Mouse (Mus musculus): ENCODE results near the gene Gins1.
"Not testable (repeated sequence)": the region's sequence is repeated elsewhere in the genome, so short reads cannot be mapped to it uniquely, and the experiment has no call there.

Gene Gins1

GRCm38 (mm10) chr2:150904936-150905450, at the start of gene Gins1:
TSS of gene Gins1 (plus strand) at chr2:150905400.
- no peak for DNase-seq

GRCm38 (mm10) chr2:150858724-150859487, 46.3 kb upstream of the Gins1 start:
- DNase-seq, result no peak

DNA sequence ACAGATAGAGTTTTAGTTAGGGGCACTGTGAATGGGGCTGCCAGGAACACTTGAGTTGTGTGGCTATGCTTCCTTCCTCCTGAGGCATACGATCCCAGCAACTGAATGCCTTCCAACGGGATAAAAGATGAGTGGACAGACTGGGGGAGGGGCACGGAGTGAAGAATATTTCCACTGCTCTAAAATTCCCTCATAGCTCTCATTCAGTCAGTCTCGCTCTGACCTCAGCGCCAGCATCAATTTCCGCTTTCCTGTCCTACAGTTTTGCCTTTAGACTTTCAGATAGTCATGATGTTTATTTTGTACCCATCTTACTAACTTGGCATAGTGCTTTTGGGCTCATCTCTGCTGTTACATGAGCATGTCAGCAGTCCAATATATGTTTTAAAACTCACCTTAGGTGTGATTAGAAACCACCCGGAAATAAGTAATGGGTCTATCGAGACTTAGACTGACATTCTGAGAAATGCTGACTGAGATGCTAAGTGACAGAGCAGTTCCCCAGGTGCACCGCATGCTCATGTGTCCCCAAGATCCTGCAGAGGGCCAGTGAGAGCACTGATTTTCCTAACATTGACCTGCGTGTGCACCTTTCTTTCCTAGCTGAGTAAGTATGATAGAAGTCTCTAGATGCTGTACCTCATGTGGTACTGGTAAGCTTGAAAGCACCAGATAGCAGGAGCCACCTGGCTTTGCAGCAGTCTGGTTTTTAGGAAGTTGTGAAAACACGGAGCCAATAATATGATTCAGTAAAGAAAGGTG, 45.3 kb upstream of the Gins1 start:
- DNase-seq, result no peak

DNA sequence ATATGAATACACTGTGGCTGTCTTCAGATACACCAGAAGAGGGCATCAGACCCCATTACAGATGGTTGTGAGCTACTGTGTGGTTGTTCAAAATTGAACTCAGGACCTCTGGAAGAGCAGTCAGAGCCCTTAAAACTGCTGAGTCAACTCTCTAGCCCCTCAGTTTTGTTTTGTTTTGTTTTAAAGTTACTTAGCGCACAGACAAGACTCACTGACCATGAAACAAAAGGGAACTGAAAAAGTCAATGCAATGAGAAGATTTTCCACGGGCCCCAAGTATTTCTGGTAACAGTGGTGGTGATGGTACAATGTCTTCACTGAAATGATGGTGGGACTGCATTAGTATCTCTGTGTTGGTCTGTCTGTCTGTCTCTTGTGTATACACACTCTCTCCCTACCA, 44.1 kb upstream of the Gins1 start:
- DNase-seq, result no peak

- DNase-seq, result no peak
Observed at GRCm38 (mm10) chr2:150867021-150867420, 38.2 kb upstream of the Gins1 start.

GRCm38 (mm10) chr2:150869446-150869845, 35.8 kb upstream of the Gins1 start:
- DNase-seq, result no peak

DNA sequence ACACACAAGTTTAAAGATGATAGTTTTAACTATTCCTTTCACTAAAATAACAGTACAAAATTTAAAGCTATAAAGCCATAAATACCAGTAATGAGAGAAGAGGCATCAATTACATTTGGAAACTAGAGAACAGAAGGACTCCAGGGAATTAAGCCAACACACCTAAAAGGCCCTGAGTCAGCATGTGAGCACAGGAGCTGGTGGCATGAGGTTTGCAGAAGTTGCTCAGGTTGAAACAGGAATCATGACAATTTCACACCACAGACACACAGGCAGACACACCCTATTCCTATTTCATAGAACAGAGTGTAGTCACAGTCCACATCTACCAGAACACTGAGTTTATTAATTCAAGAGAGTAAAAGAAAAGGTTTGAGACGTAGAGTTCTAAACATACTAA, 30.7 kb upstream of the Gins1 start:
- no peak for DNase-seq

GRCm38 (mm10) chr2:150875226-150875625, 30.0 kb upstream of the Gins1 start:
- no peak for DNase-seq

GRCm38 (mm10) chr2:150877561-150877960, 27.6 kb upstream of the Gins1 start:
- DNase-seq, result no peak

DNA sequence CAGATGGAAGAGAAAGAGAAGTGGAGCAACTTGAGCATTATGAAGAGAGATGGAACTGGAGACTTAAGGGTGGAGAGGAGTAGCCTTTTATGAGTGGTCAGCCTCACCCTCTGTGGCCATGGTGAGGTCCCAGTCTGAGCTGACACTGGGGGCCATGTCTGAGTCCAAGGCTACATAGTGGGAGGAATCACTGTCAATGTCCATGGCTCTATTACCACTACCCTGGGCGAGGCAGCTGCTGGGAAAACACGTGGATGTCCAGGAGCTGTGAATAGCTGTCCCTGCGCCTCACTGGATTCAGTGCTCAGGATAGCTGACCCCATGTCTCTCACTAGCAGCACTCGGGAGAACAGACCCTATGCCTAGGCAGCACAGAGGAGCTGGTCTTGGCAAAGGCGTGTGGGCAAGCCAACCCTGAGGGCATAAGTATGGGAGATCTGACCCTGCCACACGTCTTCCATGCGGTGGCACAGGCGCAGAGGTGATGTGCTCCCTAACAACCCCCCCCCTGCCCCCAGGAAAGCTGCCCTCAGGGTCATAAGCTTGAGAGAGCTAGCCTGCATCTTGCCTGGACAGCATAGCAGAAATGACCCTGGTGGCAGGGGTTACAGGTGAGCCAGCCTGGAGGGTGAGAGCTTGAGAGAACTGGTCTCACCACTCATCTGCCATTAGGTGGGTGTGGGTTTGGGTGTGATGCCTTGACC, 21.0 kb upstream of the Gins1 start:
- DNase-seq, result no peak

GRCm38 (mm10) chr2:150884779-150885110, 20.5 kb upstream of the Gins1 start:
- no peak for DNase-seq

GRCm38 (mm10) chr2:150885814-150886213, 19.4 kb upstream of the Gins1 start:
- no peak for DNase-seq

GRCm38 (mm10) chr2:150886315-150886714, 18.9 kb upstream of the Gins1 start:
- DNase-seq, result no peak

- no peak for DNase-seq
Observed at GRCm38 (mm10) chr2:150887370-150887769, 17.8 kb upstream of the Gins1 start.

DNA sequence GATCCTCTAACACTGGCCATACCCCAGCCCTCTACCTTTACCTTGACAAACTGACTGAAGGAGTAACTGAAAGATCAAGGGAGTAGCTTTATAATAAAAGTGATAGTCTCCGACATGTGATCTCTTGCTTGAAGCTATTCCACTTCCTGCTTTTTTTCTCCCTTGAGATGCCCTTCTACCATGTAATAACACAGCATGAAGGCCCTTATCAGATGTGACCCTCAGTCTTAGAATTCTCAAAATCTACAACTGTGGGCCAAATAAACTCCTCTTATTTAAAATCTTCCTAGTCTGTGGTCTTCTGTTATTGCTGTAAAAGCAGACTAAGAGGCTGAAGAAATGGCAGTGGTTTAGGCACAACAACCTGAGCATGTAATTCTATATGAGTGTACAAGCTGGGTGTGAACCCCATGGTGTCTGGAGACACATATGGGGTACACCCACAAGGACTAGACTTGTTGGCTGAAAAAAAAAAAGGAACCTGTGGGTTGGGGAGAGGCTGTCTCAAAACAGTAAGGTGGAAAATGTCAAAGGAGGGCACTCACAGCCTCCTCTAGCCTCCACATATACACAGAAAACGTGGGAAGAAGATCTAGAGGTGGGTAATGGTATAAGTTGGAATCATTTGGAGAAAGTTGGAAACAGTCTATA, 10.5 kb upstream of the Gins1 start:
- DNase-seq, result no peak

GRCm38 (mm10) chr2:150895691-150896252, 9.4 kb upstream of the Gins1 start:
- DNase-seq, result no peak

DNA sequence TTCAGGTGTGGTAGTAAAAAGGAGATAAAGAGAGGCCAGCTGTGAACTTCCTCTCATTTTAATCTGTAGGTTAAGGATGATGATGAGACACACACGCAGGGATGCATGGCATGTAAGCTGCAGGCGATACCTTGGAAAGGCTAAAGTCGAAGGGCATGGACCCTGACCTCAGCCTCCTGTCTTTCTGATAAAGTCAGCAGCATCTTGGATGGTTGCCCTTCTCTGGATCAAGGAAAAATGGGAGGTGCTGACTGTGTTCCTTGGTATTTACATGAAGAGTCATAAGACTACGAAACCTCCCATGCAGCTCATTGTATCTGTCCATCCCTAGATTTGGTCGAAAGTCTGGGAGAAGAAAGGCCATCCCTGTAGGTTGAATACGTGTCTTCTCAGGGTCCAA, 4.9 kb upstream of the Gins1 start:
- no peak for DNase-seq

- DNase-seq, result no peak
Observed at GRCm38 (mm10) chr2:150902347-150902746, 2.9 kb upstream of the Gins1 start.

- peak; percentile 98 for DNase-seq
Observed at GRCm38 (mm10) chr2:150904272-150904935, 796 bp upstream of the Gins1 start, which contains the start of gene Abhd12. TSS of gene Abhd12 (minus strand) at chr2:150904741.

GRCm38 (mm10) chr2:150908881-150909280, 3.7 kb downstream of the Gins1 start:
- DNase-seq, result not testable (repeated sequence)

DNA sequence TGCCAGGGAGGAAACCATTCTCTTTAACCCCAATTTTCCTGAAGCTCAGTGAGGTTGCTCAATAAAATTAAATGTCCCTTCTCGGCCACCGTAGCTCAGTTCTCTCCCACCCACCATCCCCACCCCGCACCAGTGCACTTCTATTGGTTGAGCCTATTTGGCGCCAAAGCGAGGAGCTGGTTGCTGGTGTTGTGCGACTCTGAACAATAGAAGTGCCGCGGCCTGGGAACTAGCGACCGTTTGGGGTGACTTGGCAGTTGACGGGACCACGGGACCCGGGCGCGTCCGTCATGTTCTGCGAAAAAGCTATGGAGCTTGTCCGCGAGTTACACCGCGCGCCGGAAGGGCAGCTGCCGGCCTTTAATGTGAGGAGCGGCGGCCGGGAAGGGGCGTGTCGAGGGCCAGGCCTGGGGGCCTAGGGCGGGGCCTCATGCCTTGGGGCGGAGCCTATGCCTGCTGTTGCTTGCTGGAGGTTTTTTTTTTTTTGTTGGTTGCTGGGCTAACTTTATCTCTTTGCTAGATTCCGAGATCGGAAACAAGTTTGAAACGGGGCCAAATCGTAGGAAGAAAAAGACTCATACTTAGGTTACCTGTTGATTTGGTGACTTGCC, 4.3 kb downstream of the Gins1 start:
- DNase-seq, result peak; percentile 94 to 95

Data from lung, adult 18-20 months (tissue).